Mouse (Mus musculus) layer of hippocampus, adult 18-20 months (tissue): ENCODE results near the gene Adam10. TPM values are rescaled to one million over a fixed set of nuclear protein-coding genes. Genes with fewer than 3 reads are reported as not detected.

Source experiments
- DNase-seq, 2 experiments: peaks; one replicate each; pipeline ENCODE4 v3.0.0; 2022; ENCODE audit warnings: low spot score in 2 of 2
- long read RNA-seq: library from polyadenylated mRNA; stranded (forward); transcript quantifications from one replicate; pipeline ENCODE4 v2.0.0, GENCODE M21; 2021
- total RNA-seq, 2 experiments: library from RNA; stranded (reverse); gene quantifications; 2 replicates each; pipeline ENCODE4 v1.2.3; 2021

Gene Adam10
- 10 to 100 TPM; 65.8 to 68.4 TPM for total RNA-seq
- long read RNA-seq, full-length matches to known transcripts: 24 of 30 reads
- long read RNA-seq, partial matches to known transcripts: 2 of 30 reads
- long read RNA-seq, other reads (novel, unspliced or antisense): 4 of 30 reads

GRCm38 (mm10) chr9:70678682-70679131 lies at the start of gene Adam10:
Gene Adam10 (plus strand): TSS chr9:70678997.
- peak; percentile 98 for DNase-seq

- DNase-seq: peak; percentile 10 to 58
Measured at GRCm38 (mm10) chr9:70629711-70630110, 49.1 kb upstream of the Adam10 start.

GRCm38 (mm10) chr9:70631665-70632064 lies 47.1 kb upstream of the Adam10 start:
- no peak for DNase-seq

GRCm38 (mm10) chr9:70636748-70637147 lies 42.0 kb upstream of the Adam10 start:
- DNase-seq: no peak

GRCm38 (mm10) chr9:70650260-70650659 lies 28.5 kb upstream of the Adam10 start:
- DNase-seq: no peak

GRCm38 (mm10) chr9:70650994-70651393 lies 27.8 kb upstream of the Adam10 start:
- no peak for DNase-seq

- no peak for DNase-seq
Measured at GRCm38 (mm10) chr9:70652221-70652620, 26.6 kb upstream of the Adam10 start.

- no peak for DNase-seq
Measured at GRCm38 (mm10) chr9:70653875-70654274, 24.9 kb upstream of the Adam10 start.

GRCm38 (mm10) chr9:70654496-70654895 lies 24.3 kb upstream of the Adam10 start:
- no peak for DNase-seq

- DNase-seq: no peak
Measured at GRCm38 (mm10) chr9:70655764-70656129, 23.1 kb upstream of the Adam10 start.

GRCm38 (mm10) chr9:70656130-70657007 lies 22.4 kb upstream of the Adam10 start, which contains the start of gene Gm10642:
Gene Gm10642 (plus strand): TSS chr9:70656251.
- peak; percentile 25 to 64 for DNase-seq

- DNase-seq: peak; percentile 96 to 97
Measured at GRCm38 (mm10) chr9:70657013-70657967, 21.5 kb upstream of the Adam10 start, which contains the start of gene Mindy2. Gene Mindy2 (minus strand): TSS chr9:70657174.

GRCm38 (mm10) chr9:70658266-70658665 lies 20.5 kb upstream of the Adam10 start:
- DNase-seq: no peak

GRCm38 (mm10) chr9:70664847-70665246 lies 13.9 kb upstream of the Adam10 start:
- no peak for DNase-seq

- no peak for DNase-seq
Measured at GRCm38 (mm10) chr9:70665372-70666145, 13.2 kb upstream of the Adam10 start.

GRCm38 (mm10) chr9:70666811-70667210 lies 12.0 kb upstream of the Adam10 start:
- DNase-seq: no peak

- no peak for DNase-seq
Measured at GRCm38 (mm10) chr9:70668048-70668447, 10.7 kb upstream of the Adam10 start.

GRCm38 (mm10) chr9:70669197-70669596 lies 9.6 kb upstream of the Adam10 start:
- no peak for DNase-seq

- DNase-seq: no peak
Measured at GRCm38 (mm10) chr9:70670381-70670780, 8.4 kb upstream of the Adam10 start.

GRCm38 (mm10) chr9:70671278-70671677 lies 7.5 kb upstream of the Adam10 start:
- DNase-seq: no peak
